Mouse (Mus musculus) CD4-positive helper T cell, adult 2 months (primary cell): ENCODE results near the gene Fam187a.

Experiments
- DNase-seq: peaks from one replicate; pipeline ENCODE4 v3.0.0-alpha.2; 2012; ENCODE audit warnings: low read depth, missing footprints, low spot score

Gene Fam187a

DNA sequence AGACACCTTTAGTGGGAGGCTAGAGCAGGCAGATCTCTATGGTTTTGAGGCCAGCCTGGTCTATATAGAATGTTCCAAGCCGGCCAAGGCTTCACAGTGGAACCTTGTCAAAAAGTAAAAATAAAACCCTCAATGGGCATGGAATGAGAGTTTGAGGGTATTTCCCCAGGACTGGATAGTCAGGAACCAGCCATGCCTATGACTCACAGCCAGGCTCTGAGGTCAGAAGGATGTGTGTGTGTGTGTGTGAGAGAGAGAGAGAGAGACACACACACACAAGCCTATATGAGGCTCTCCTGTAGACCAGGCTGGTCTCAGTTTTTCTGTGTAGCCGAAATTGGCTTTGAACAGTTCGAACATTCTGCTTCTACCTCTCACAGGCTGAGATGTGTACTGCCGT is 9.7 kb downstream of the Fam187a start:
- DNase-seq = no peak

- no peak for DNase-seq
These were observed 10.8 kb downstream of the Fam187a start for GRCm38 (mm10) chr11:102895779-102896178.

GRCm38 (mm10) chr11:102896641-102897040 is 11.7 kb downstream of the Fam187a start:
- no peak for DNase-seq

DNA sequence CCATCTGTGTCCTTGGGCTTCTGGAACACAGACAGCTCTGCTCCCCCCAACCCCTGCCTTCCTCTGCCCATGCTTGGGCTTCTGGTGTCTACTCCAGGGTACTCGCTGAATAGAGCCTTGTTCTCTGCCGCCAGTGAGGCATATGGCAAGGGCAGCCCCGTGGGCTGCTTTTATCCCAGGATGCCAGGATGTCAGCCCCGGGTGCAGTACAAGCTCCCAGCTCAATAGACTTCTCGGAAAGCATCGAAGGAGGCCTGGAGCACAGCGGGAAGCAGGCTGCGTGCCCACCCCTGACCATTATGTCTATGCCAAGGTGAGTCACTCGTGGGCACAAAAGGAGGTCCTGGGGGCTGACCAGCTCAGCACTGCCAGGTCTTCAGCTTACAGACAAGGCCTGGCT is 13.4 kb downstream of the Fam187a start:
- no peak for DNase-seq

DNA sequence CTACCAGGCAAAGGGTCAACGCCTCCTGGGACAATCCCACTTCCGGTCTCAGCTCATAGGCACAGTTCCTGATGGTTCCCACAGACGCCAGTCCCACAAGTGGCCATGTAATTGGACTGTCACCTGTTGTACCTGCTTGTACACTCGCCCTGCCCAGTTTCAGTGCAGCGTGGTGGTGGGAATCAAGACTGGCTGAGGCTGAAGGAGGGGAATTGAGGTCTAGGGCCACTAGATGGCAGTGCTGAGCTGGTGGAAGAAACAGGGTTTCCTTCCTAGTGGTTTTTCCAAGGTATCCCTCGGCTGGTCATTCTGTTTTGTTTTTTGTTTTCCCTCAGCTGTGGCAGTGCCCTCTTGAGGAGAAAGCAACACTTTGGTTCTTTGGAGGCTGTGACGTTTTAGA is 15.8 kb downstream of the Fam187a start, which contains the start of gene Gfap:
Gene Gfap (minus strand): TSS at position 150 of the 400 bp plus-strand sequence.
- peak; percentile 59 for DNase-seq

GRCm38 (mm10) chr11:102901199-102901598 is 16.2 kb downstream of the Fam187a start:
- DNase-seq = no peak

DNA sequence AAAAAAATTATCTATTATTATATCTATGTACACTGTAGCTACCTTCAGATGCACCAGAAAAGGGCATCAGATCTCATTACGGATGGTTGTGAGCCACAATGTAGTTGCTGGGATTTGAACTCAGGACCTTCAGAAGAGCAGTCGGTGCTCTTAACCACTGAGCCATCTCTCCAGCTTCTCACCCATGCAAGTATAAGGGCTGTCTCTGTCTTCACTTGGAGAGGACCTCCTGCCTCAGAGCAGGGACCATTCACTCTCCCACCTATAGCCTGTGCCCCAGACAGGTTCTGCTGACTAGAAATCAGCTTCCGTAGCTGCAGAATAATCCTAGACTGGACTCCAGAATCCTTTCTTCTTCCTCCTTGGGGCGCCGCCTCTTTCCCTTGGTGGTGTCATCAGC is 17.1 kb downstream of the Fam187a start:
- DNase-seq = no peak

DNA sequence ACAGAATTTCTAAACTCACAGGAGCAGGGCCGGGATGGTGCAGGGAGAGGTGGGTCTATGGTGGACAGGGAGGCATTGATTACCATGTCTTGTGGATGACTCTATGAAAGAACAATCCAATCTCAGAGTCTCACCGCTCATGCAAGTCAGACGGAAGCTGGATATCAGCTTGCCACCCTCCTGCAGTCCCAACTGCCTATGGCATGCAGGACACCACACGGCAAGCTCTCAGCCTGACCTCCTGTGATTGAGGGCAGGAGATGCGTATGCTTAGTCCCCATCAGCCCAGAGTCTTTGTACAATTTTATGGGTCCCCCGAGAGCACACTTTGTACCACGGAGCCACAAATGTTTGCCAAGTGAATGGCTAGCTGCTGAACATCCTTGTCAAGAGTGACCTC is 18.7 kb downstream of the Fam187a start:
- no peak for DNase-seq

- DNase-seq = no peak
These were observed 26.4 kb downstream of the Fam187a start for GRCm38 (mm10) chr11:102911376-102911775.

GRCm38 (mm10) chr11:102915380-102915779 is 30.4 kb downstream of the Fam187a start:
- DNase-seq = no peak

DNA sequence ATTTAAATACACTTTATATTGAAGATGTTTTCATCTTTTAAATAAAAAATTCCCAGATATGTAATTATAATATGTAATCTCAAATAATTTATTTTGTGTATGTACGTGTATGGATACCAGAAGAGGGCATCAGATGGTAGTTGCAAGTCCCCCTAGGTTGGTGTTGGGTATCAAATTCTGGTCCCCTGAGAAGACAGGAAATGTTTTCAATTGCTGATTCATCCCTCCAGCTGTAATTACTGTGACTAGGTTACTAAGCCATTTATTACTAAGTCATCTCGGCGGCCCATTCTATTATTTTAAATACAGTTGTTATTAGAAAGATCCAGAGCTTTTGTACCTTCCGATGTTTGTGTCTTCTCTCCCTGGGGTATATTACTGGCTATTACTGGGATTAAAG is 33.1 kb downstream of the Fam187a start:
- no peak for DNase-seq

- DNase-seq = no peak
These were observed 36.5 kb downstream of the Fam187a start for GRCm38 (mm10) chr11:102921491-102921890.

GRCm38 (mm10) chr11:102924557-102925350 is 39.8 kb downstream of the Fam187a start, which contains the start of gene Kif18b:
Gene Kif18b, minus strand, starts transcription at chr11:102925124.
- peak; percentile 93 for DNase-seq

DNA sequence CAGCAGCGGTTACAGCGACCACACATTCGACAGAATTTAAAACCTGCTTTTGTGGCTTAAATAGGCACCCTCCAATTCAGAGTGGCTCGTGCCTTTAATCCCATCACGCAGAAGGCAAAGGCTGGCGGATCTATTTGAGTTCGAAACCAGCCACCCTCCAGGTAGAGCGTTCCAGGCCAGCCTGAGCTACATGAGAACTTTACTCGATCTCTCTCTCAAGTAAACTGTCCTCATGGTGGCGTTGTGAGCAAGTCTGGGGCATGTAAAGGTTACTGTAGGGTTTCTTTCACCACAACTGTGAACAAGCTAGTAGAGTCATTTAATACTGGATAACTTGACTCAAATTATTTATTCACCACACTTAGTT is 40.4 kb downstream of the Fam187a start:
- DNase-seq = peak; percentile 75

DNA sequence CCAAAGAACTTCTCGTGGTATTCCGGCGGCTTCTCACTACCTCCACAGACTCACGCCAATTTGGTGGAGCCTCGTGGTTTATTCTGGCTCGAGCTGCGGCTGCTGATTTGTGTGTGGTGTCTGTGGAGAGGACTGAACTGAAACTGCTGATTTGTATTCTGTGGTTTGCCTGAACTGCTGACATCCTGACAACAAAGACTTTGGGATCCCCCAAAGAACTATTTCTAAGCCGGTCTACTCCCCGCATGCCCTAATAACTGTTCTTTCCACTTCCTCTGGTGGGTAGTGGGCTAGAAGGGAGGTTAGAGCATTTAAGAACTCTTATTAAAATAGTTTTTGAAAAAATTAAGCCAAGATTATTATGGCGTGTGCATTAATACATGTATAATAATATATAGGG is 45.7 kb downstream of the Fam187a start:
- DNase-seq = no peak

DNA sequence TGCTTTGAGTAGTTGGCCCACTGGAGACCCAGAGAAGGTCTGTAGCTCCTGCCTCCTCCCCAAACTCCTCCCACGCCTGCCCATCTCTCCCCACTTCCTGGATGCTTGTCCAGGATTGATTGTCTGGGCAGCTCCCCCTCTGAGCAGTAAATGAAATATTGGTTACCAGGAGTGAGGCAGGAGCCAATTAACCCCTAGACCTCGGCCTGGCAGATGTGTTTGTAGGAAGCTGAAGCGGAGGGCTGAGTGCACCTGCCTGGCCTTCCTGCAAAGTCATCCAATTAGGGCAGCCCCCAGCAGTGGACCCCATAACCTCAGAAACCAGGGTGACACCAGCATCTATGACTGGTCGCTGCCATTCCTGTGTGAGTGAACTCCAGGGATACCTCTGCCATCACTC is 51.3 kb downstream of the Fam187a start:
- DNase-seq = no peak
